Mouse (Mus musculus) activated CD4-positive, CD25-positive, alpha-beta regulatory T cell, adult 4 months (primary cell): ENCODE measurements around the gene Gm5244. TPM values are rescaled to one million over a fixed set of nuclear protein-coding genes. Genes with fewer than 3 reads are reported as not detected.
A peak's percentile ranks its signal among the peaks of the same experiment; 100 is the strongest.

Source experiments
- ATAC-seq: one replicate; pipeline ENCODE4 v1.8.0; 2017
- polyA plus RNA-seq, 2 experiments: library from polyadenylated mRNA; unstranded; fragments of 100-300 nt; shearing (Covaris generic); gene quantifications; one replicate each; pipeline ENCODE4 v1.2.1; 2017

Gm5244 gene
- not detected for polyA plus RNA-seq

DNA sequence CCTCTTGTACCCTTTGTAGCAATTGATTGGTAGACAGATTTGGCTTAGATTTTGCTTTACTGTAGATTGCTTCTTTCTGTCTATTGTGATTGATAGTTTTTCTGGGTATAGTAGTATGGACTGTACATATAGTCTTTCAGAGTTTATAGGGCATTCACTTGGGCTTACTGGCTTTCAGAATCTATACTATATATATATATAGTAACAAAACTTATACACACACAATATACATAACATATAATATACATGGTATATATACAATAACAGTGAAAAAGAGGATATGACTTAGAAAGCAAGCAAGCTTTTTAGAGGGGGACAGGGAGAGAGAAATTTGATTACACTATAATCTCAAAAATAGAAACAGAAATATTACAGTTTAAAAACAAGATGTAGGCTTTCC lies at the start of gene Gm5244:
Gene Gm5244, plus strand, starts transcription at position 301 of the 400 bp plus-strand sequence.
- no peak for ATAC-seq

GRCm38 (mm10) chr19:12797071-12797470 lies 49.4 kb upstream of the Gm5244 start:
- no peak for ATAC-seq

DNA sequence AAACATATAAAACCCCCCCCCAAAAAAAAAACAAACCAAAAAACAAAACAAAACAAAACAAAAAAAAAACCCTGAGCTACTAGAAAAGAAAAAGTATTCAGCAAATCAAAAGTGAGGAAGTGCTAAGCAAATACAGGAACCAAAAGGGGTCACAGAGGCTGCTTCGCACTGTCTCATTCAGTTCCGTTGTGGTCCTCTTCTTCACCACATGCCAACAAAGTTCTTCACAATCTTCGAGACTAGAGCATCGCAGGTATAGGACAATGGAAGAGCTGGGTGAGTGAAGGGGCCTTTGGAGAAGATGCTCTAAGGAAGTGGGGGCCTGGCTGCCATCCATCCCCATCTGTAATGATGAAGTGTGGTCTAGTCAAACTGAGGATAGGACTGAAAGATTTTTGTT lies 48.1 kb upstream of the Gm5244 start:
- ATAC-seq: peak; percentile 11

DNA sequence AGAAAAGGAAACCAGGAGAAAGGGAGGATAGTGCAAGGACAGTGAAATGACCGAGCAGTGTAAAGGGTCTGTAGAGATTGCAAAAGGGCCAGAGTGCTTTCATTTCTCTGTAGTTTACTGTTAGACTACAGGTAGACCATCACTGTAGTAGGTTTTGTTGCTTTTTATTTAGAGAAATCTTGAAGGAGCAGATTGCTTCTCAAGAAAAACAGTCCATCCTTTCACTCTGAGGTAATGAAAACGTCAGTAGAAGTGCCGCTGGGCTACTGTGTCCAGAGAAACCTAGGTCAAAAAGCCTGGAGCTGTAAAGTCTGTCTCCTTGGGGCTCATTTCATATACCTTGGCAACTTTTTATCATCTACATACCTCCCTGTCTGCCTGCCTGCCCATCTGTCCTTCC lies 47.4 kb upstream of the Gm5244 start:
- ATAC-seq: no peak

GRCm38 (mm10) chr19:12800621-12801020 lies 45.9 kb upstream of the Gm5244 start:
- ATAC-seq: no peak

DNA sequence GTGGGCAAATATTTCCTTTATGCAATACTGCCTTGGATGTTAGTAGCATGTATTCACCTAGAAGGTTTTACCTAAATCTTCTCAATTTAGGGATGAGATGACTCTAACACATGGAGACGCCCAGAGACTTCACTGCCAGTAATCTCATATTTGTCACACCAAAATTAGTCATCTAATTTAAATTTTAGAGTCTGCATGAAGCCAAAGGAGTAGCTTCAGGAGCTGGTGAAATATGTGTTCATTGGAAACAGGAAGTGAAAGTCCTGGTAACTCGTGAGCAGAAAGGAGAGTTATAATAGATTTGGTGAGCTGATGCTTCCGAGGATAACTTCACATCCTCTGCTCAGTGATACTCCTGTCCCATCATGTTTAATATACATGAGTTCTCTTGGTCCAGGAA lies 45.4 kb upstream of the Gm5244 start:
- ATAC-seq: no peak

DNA sequence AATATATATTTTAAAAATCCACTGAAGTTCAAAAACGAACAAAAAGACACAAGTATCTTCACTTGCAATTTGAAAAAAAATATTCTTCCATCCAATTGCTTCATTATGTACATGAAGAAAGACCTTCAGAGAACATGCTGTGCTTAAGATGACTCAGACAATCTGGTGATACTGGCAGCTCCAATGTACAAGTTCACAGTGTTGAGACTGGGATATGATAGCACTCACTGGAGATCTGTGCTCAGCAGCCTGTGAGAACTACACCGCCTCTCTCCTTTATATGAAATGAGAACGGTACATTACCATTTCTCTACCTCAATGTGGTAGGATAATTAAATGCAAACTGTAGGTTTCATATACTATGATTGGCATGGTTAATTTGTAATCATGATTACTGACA lies 43.7 kb upstream of the Gm5244 start:
- ATAC-seq: no peak

DNA sequence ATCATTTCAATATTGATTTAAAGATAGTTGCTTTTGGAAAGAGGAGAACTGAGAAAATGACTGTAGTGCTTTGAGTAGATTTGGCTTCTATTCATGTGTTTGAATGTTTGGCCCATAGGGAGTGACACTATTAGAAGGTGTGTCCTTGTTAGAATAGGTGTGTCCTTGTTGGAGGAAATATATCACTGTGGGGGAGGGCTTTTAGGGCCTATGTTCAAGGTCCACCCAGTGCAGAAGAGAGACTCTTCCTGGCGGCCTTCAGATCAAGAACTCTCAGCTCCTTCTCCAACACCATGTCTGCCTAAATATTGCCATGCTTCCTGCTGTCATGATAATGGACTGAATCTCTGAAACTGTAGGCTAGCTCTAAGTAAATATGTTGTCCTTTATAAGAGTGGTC lies 42.2 kb upstream of the Gm5244 start:
- no peak for ATAC-seq

GRCm38 (mm10) chr19:12805730-12806129 lies 40.8 kb upstream of the Gm5244 start:
- peak; percentile 20 for ATAC-seq

- peak; percentile 84 for ATAC-seq
These were observed 40.3 kb upstream of the Gm5244 start for GRCm38 (mm10) chr19:12806214-12806613.

DNA sequence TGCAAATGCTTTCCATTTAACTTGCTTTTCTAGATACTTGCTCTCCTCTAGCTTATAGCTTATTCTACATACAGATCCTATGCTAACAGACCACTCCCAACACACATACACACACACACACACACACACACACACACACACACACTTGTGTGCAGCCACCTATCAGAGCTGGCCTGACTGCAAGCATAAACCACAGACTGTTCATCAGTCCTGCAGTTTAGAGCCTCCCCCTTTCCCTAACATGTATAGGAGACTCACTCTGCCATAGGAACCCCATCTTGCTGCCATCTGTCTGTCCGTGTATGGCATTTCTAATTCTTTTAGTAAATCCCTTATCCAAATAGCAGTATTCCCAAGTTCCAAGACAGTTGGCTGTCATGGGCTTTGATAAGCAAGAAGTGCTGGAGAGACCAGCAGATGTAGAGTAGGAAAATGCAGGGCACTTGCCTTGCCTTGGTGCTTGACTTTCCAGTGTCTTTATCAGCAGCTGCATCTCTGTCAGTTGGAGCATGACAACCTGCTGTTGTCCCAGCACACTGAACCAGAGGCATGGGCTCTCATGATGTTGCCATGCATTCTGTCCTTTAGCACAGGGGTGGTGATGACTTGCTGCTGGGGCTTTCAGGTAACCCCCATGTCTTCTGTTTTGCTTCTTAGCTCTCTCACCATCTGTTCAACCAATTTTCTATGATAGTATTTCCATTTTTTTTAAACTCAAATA lies 33.7 kb upstream of the Gm5244 start:
- ATAC-seq: no peak

DNA sequence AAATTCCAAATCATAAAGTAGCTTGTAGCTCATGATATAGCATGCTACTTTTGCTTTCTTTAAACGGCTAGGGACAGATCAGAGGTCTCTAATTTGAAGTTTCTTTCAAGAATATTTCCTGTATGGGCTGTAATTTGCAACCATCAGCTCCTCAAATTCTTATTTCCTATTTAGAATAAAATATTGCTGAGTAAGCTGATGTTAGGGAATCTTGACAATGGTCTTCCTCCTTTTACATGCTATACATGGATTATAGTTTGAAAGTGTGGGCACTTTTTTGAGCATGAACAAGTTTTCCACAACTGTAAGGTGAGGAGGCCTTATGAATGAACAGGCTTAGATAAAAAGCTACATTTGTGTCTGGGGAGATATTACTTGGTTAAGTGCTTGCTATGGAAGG lies 32.6 kb upstream of the Gm5244 start:
- no peak for ATAC-seq

DNA sequence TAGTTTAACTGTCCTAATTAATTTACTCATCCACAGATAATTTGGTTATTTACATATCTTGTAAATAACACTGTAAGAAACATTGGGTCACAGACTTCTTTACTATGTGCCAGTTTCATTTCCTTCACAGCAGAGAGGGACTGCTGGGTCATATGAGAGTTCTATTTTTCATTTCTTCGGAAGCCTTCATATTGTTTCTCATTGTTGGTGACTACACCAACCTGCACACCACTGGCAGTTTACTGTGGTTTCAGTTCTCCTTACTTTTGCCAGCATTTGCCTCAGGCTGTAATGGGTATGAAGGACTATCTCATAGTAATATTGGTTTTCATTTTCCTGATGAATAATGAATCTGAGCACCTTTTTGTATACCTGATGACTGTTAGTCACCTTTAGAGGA lies 28.0 kb upstream of the Gm5244 start:
- ATAC-seq: no peak

DNA sequence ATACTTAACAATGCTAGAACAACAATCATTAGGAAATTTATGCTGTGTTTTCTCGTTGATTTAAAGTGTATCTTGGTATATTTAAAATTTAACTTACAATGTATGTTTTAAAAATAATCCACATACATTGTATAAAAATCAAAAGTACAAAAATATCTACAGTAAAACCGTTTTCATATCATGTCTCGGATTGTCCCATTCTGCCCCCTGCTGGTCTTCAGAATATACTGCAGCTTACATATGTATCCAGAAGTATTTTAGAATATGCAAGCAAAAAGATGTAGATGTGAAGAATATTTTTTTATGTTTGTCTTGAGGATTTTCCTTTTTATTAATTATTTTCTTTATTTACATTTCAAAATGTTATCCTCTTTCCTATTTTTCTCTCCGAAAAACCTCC lies 26.1 kb upstream of the Gm5244 start:
- peak; percentile 46 for ATAC-seq

GRCm38 (mm10) chr19:12824549-12824948 lies 21.9 kb upstream of the Gm5244 start:
- ATAC-seq: no peak

DNA sequence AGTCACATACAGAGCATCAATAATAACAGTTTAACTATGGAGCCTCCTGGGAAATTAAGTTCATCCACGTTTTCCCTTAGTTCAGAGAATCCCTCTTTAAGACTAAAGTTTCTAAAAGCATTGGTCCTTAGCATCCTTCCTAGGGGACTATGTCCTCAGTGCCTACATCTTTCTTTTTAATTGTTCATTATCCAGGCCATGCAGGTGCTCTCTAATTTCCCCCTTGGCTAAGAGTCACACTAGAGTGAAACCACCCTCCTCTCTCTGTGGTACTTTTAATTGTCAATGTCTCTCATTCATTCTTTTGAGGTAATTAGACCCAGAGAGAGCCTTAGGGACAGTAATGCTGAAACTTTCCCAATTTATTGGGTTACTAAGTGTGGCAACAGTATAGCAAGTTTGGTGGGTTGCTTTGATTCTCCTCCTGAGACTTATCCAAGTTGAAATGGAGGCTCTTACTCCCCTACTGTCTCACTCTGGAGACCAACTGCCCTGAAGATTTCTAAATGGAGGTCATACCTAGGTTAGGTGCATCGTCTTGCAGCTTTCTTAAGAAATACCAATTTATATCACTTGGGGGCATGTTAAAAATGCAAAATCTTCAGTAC lies 15.6 kb upstream of the Gm5244 start:
- no peak for ATAC-seq

DNA sequence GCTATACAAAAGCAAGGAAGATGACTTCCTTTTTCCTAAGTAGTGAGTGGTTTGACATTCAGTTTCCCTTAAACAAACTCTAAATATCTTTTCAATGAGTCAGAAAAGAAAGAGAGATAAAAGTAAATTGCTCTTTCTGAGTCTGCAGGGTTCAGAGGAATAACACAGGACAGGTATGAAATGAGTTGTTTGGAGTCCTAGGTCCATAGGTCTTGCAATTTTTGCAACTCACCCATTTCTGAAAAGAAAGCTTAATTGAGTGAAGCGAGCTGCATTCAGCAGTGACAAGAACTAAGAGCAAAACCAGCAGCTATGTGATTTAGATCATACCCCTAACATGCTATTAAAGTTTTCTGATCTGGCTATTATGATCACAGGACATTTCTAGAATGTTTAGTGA lies 14.9 kb upstream of the Gm5244 start:
- no peak for ATAC-seq

DNA sequence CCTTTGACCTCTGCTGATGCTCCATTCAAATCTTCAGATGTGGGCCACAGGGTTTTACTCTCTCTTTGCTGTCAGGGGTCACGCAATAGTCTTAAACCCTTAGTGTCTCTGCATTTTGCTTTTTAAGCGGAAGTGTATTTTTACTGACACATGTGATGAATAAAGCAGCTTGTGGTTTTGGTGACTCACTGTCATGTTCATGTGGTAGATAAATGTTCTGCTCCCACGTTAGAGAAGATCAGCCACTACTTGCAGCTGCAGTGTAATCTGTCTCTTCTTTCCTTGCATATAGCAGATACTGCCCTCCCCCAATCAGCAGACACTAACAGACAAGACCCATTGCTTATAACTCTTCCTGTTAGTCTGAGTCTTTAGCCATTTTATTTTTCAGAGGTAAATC lies 12.9 kb upstream of the Gm5244 start:
- peak; percentile 96 for ATAC-seq

DNA sequence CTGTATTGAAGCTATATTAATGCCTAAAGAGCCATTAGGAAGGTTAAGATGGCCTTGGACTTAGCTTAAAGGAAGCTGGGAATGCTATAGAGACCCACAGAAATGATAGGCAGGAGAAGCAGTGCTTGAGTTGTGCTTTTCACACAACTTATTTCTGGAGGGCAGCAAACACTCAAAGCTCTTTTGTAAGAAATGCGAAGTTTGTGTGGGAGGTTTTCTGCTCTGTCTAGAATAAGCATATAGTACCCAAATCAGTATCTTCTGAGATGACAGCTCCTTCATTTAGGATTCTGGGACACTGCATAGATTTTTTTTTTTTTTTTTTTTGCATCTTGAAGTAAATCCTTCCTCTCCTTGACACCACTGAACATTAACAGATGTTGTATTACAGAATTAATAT lies 8.0 kb upstream of the Gm5244 start:
- ATAC-seq: no peak

- no peak for ATAC-seq
These were observed 10.5 kb downstream of the Gm5244 start, which contains the start of gene Olfr1444 for GRCm38 (mm10) chr19:12856983-12857382. TSS of gene Olfr1444 (plus strand) at chr19:12857283.

- no peak for ATAC-seq
These were observed 37.1 kb downstream of the Gm5244 start, which contains the start of gene Olfr1445 for GRCm38 (mm10) chr19:12883555-12883954. TSS of gene Olfr1445 (plus strand) at chr19:12883855.

DNA sequence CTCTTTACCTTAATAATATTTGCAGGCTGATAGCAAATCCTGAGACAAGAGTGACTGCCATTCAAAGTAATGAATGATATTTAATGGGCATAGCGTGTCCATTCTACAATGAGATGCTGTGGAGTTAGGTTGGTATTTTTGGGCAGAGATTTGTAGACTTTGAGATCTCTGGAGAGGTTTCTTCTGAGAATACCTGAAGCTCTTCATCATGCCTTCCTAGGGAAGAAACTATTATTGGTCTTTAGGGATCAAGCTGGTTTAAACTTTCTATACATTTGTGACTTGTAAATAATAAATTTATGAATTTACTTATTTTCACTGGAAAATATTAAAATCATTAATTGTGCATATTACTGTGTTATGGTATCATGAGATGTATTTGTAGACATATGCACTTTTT lies 46.9 kb downstream of the Gm5244 start, which contains the start of gene Olfr1446:
Gene Olfr1446, minus strand, starts transcription at position 101 of the 400 bp plus-strand sequence.
- no peak for ATAC-seq
